Mouse (Mus musculus) lung, embryonic 16.5 days (tissue): Measurements from ENCODE around the gene Lyzl6. TPM values are rescaled to one million over a fixed set of nuclear protein-coding genes. Genes with fewer than 3 reads are reported as not detected.
"Not testable (repeated sequence)": the region's sequence is repeated elsewhere in the genome, so short reads cannot be mapped to it uniquely, and the experiment has no call there.

ENCODE experiments used
- ATAC-seq: fragments of 200-750 bp; cut with Nextera tagmentation; 2 replicates; pipeline ENCODE4 v1.8.0; 2017; ENCODE audit warnings: low read depth, mild to moderate bottlenecking, moderate library complexity
- H3K27ac ChIP-seq: fragments of 300-500 bp; sonication (generic); 2 replicates; pipeline ENCODE4 v1.5.1; 2014; ENCODE audit warnings: mild to moderate bottlenecking, control low read depth, low read length
- H3K27me3 ChIP-seq: fragments of 300-500 bp; sonication (generic); 2 replicates; pipeline ENCODE4 v1.6.1; 2014; ENCODE audit warnings: low read depth, low read length, mixed read lengths; ENCODE audit not compliant: control insufficient read depth, insufficient read depth
- H3K36me3 ChIP-seq: fragments of 300-500 bp; sonication (generic); 2 replicates; pipeline ENCODE4 v1.6.1; 2014; ENCODE audit warnings: low read length; ENCODE audit not compliant: control insufficient read depth, insufficient read depth
- H3K4me1 ChIP-seq: fragments of 300-500 bp; sonication (generic); replicated peaks from 2 replicates; pipeline ENCODE4 v1.6.1; 2014; ENCODE audit warnings: low read length, mixed read lengths; ENCODE audit not compliant: control insufficient read depth, insufficient read depth
- H3K4me2 ChIP-seq: fragments of 300-500 bp; sonication (generic); 2 replicates; pipeline ENCODE4 v1.6.1; 2014; ENCODE audit warnings: low read depth, low read length, control low read depth
- H3K4me3 ChIP-seq: fragments of 300-500 bp; sonication (generic); 2 replicates; pipeline ENCODE4 v1.5.1; 2014; ENCODE audit warnings: mild to moderate bottlenecking, low read length, control low read depth
- H3K9ac ChIP-seq: fragments of 300-500 bp; sonication (generic); 2 replicates; pipeline ENCODE4 v1.6.1; 2014; ENCODE audit warnings: low read length, control low read depth
- H3K9me3 ChIP-seq: fragments of 300-500 bp; sonication (generic); 2 replicates; pipeline ENCODE4 v1.6.1; 2016; ENCODE audit warnings: low read length; ENCODE audit not compliant: control insufficient read depth
- WGBS: fragments of 180-500 bp; shearing (Covaris S2); extraction: QIAGEN DNeasy Blood & Tissue Kit; methylation state at CpG from one replicate; pipeline ENCODE4 v1.1.7; 2014; 5-methylcytosine and 5-hydroxymethylcytosine counted together
- polyA plus RNA-seq: library from polyadenylated mRNA; unstranded; fragments of >200 nt; fragmentation: Nextera tagmentation; extraction: Ambion mirVana; gene quantifications from 2 replicates; pipeline ENCODE4 v1.2.1, GENCODE M21; 2015

Lyzl6 gene
- not detected in 2 replicates for polyA plus RNA-seq

GRCm38 (mm10) chr11:103638790-103639189, at the start of gene Lyzl6:
Gene Lyzl6, minus strand, starts transcription at chr11:103638890.
- Histone ChIP-seq H3K27me3 (peaks cover 7% of the 10 kb centered on the region), H3K36me3 (no peaks in the 10 kb centered on the region), H3K9ac (no peak within 1 kb of the TSS), H3K4me3 (no peak within 1 kb of the TSS), H3K4me2 (no peak within 1 kb of the TSS), H3K4me1 (no peaks in the 10 kb centered on the region), H3K9me3 (no peaks in the 10 kb centered on the region), H3K27ac (no peak within 1 kb of the TSS)
- 69% methylated on average over 3 of the region's 3 CpGs for WGBS
- ATAC-seq, result no peak

GRCm38 (mm10) chr11:103686706-103687105, 48.0 kb upstream of the Lyzl6 start:
- H3K4me2 ChIP-seq, result no peak overlapping the region
- H3K4me3 ChIP-seq, result no peak overlapping the region
- no peak overlapping the region for H3K9ac ChIP-seq
- H3K36me3 ChIP-seq, result peaks cover 42% of the 10 kb centered on the region
- no peaks in the 10 kb centered on the region for H3K27me3 ChIP-seq
- no peaks in the 10 kb centered on the region for H3K4me1 ChIP-seq
- H3K27ac ChIP-seq, result no peak overlapping the region
- no peak for ATAC-seq
- no peaks in the 10 kb centered on the region for H3K9me3 ChIP-seq
- WGBS, result 87% methylated on average over 6 of the region's 6 CpGs

- H3K4me3 ChIP-seq, result no peak overlapping the region
- no peak overlapping the region for H3K4me2 ChIP-seq
- ATAC-seq, result no peak
- no peak overlapping the region for H3K27ac ChIP-seq
- H3K36me3 ChIP-seq, result peaks cover 52% of the 10 kb centered on the region
- no peaks in the 10 kb centered on the region for H3K9me3 ChIP-seq
- H3K9ac ChIP-seq, result no peak overlapping the region
- H3K4me1 ChIP-seq, result no peaks in the 10 kb centered on the region
- H3K27me3 ChIP-seq, result no peaks in the 10 kb centered on the region
- 86% methylated on average over 7 of the region's 7 CpGs for WGBS
Observed at GRCm38 (mm10) chr11:103685261-103685736, 46.6 kb upstream of the Lyzl6 start.

- Histone ChIP-seq H3K9ac (no peak overlapping the region), H3K9me3 (no peaks in the 10 kb centered on the region), H3K4me3 (no peak overlapping the region), H3K27me3 (no peaks in the 10 kb centered on the region), H3K4me1 (no peaks in the 10 kb centered on the region), H3K4me2 (no peak overlapping the region), H3K36me3 (peaks cover 61% of the 10 kb centered on the region), H3K27ac (no peak overlapping the region)
- ATAC-seq, result no peak
- WGBS, result 79% methylated on average over 11 of the region's 11 CpGs
Observed at GRCm38 (mm10) chr11:103683667-103684334, 45.1 kb upstream of the Lyzl6 start.

- H3K27ac ChIP-seq, H3K4me3 ChIP-seq, H3K4me1 ChIP-seq, H3K27me3 ChIP-seq, H3K9me3 ChIP-seq, ATAC-seq, H3K9ac ChIP-seq, H3K4me2 ChIP-seq: not testable (repeated sequence)
- WGBS, result 36% methylated on average over 2 of the region's 2 CpGs
- H3K36me3 ChIP-seq, result peaks cover 34% of the 10 kb centered on the region
Observed at GRCm38 (mm10) chr11:103677042-103677441, 38.4 kb upstream of the Lyzl6 start.

- ATAC-seq, result no peak
- no peaks in the 10 kb centered on the region for H3K4me1 ChIP-seq
- no peaks in the 10 kb centered on the region for H3K9me3 ChIP-seq
- H3K36me3 ChIP-seq, result peaks cover 23% of the 10 kb centered on the region
- H3K9ac ChIP-seq, result no peak overlapping the region
- H3K27me3 ChIP-seq, result no peaks in the 10 kb centered on the region
- no peak overlapping the region for H3K27ac ChIP-seq
- 30% methylated on average over 3 of the region's 3 CpGs for WGBS
- H3K4me3 ChIP-seq, result no peak overlapping the region
- no peak overlapping the region for H3K4me2 ChIP-seq
Observed at GRCm38 (mm10) chr11:103675556-103675955, 36.9 kb upstream of the Lyzl6 start.

- no peak for ATAC-seq
- 58% methylated on average over 13 of the region's 13 CpGs for WGBS
- Histone ChIP-seq H3K27me3 (no peaks in the 10 kb centered on the region), H3K27ac (no peak overlapping the region), H3K4me3 (no peak overlapping the region), H3K9ac (no peak overlapping the region), H3K4me2 (no peak overlapping the region), H3K36me3 (no peaks in the 10 kb centered on the region), H3K9me3 (no peaks in the 10 kb centered on the region), H3K4me1 (no peaks in the 10 kb centered on the region)
Observed at GRCm38 (mm10) chr11:103666907-103667426, 28.3 kb upstream of the Lyzl6 start.

- Histone ChIP-seq H3K4me3 (no peak overlapping the region), H3K36me3 (no peaks in the 10 kb centered on the region), H3K9ac (no peak overlapping the region), H3K27me3 (no peaks in the 10 kb centered on the region), H3K27ac (no peak overlapping the region), H3K4me2 (no peak overlapping the region), H3K4me1 (no peaks in the 10 kb centered on the region), H3K9me3 (no peaks in the 10 kb centered on the region)
- ATAC-seq, result no peak
- 36% methylated on average over 10 of the region's 10 CpGs for WGBS
Observed at GRCm38 (mm10) chr11:103666181-103666906, 27.7 kb upstream of the Lyzl6 start.

- Histone ChIP-seq H3K4me1 (no peaks in the 10 kb centered on the region), H3K36me3 (no peaks in the 10 kb centered on the region), H3K4me2 (no peak overlapping the region), H3K27ac (no peak overlapping the region), H3K27me3 (no peaks in the 10 kb centered on the region; the same call in 1 of the 2 replicates), H3K9me3 (no peaks in the 10 kb centered on the region), H3K4me3 (no peak overlapping the region), H3K9ac (no peak overlapping the region)
- WGBS, result 45% methylated on average over 1 of the region's 1 CpGs
- ATAC-seq, result no peak
Observed at GRCm38 (mm10) chr11:103665695-103666094, 27.0 kb upstream of the Lyzl6 start.
